Mouse (Mus musculus): ENCODE measurements at regions not wholly inside any gene's neighbourhood (a gene's known extent, or its start where the extent isn't known, plus 50 kb on each side); places are given as distances from the start of the nearest gene placed in this dataset.

GRCm38 (mm10) chr5:101295941-101296340, 368.9 kb downstream of the Nkx6-1 start:
- TF ChIP-seq POLR2A (IDR thresholded peaks at IDR 0.05; ENCODE audit: control insufficient read depth, extremely low read depth, insufficient read depth, low read length, poor library complexity) (no peak), CTCF (IDR thresholded peaks at IDR 0.05; ENCODE audit: borderline replicate concordance, control insufficient read depth, extremely low read depth, insufficient read depth, low read length, poor library complexity) (no peak)
